Mouse (Mus musculus) E14TG2a.4 (cell line): Measurements from ENCODE around the gene Mettl26.
A peak's percentile ranks its signal among the peaks of the same experiment; 100 is the strongest.
"Not testable (repeated sequence)": the region's sequence is repeated elsewhere in the genome, so short reads cannot be mapped to it uniquely, and the experiment has no call there.

Experiments used
- H3K27me3 ChIP-seq: 2 replicates; pipeline ENCODE4 v1.6.1; 2014; ENCODE audit warnings: low read length, control low read depth; ENCODE audit not compliant: insufficient read depth
- H3K36me3 ChIP-seq: 2 replicates; pipeline ENCODE4 v1.6.1; 2014; ENCODE audit warnings: low read length, control low read depth; ENCODE audit not compliant: insufficient read depth
- H3K4me1 ChIP-seq: replicated peaks from 2 replicates; pipeline ENCODE4 v1.6.1; 2014; ENCODE audit warnings: low read depth, low read length, control low read depth
- H3K4me3 ChIP-seq: replicated peaks from 2 replicates; pipeline ENCODE4 v1.5.1; 2014; ENCODE audit warnings: mild to moderate bottlenecking, low read length
- H3K9me3 ChIP-seq: 2 replicates; pipeline ENCODE4 v1.6.1; 2014; ENCODE audit warnings: low read length, control low read depth
- CTCF ChIP-seq: conservative IDR thresholded peaks from 2 replicates; pipeline ENCODE4 v1.5.1; 2014; ENCODE audit warnings: low read length
- NANOG ChIP-seq: IDR thresholded peaks from 2 replicates; pipeline ENCODE4 v1.6.1; 2014; ENCODE audit warnings: borderline replicate concordance, low read length, mixed read lengths
- POU5F1 ChIP-seq: IDR thresholded peaks from 2 replicates; pipeline ENCODE4 v1.6.1; 2014; ENCODE audit warnings: low read length, borderline replicate concordance

Mettl26 gene

GRCm38 (mm10) chr17:25869954-25870353, 4.9 kb upstream of the Mettl26 start:
- TF ChIP-seq POU5F1: no peak
- no peak for TF ChIP-seq NANOG
- no peak for TF ChIP-seq CTCF
- H3K27me3 ChIP-seq: no peaks in the 10 kb centered on the region

GRCm38 (mm10) chr17:25871566-25871965, 3.3 kb upstream of the Mettl26 start:
- H3K4me1 ChIP-seq: peaks cover 53% of the 10 kb centered on the region
- not testable (repeated sequence) for H3K4me3 ChIP-seq, H3K9me3 ChIP-seq, H3K27me3 ChIP-seq, H3K36me3 ChIP-seq

More at GRCm38 (mm10) chr17:25869954-25870353, 4.9 kb upstream of the Mettl26 start:
- H3K4me1 ChIP-seq: peaks cover 60% of the 10 kb centered on the region
- no peak overlapping the region for H3K4me3 ChIP-seq
- no peaks in the 10 kb centered on the region for H3K9me3 ChIP-seq
- H3K36me3 ChIP-seq: no peaks in the 10 kb centered on the region; the same call in 1 of the 2 replicates

- TF ChIP-seq POU5F1: no peak
- TF ChIP-seq NANOG: no peak
- TF ChIP-seq CTCF: no peak
Observed at GRCm38 (mm10) chr17:25872676-25873075, 2.2 kb upstream of the Mettl26 start.

GRCm38 (mm10) chr17:25873405-25874147, 1.3 kb upstream of the Mettl26 start:
- Histone ChIP-seq H3K27me3 (no peaks in the 10 kb centered on the region; the same call in 1 of the 2 replicates), H3K36me3 (peaks cover 20% of the 10 kb centered on the region), H3K4me1 (peaks cover 57% of the 10 kb centered on the region), H3K4me3 (peak overlapping the region; percentile 90), H3K9me3 (no peaks in the 10 kb centered on the region)
- TF ChIP-seq CTCF (no peak), POU5F1 (no peak), NANOG (no peak)

More at GRCm38 (mm10) chr17:25872676-25873075, 2.2 kb upstream of the Mettl26 start:
- no peaks in the 10 kb centered on the region for H3K9me3 ChIP-seq
- peaks cover 11% of the 10 kb centered on the region for H3K36me3 ChIP-seq
- H3K4me3 ChIP-seq: no peak overlapping the region
- H3K4me1 ChIP-seq: peaks cover 52% of the 10 kb centered on the region
- H3K27me3 ChIP-seq: no peaks in the 10 kb centered on the region; the same call in 1 of the 2 replicates

- TF ChIP-seq NANOG (no peak), CTCF (no peak), POU5F1 (no peak)
Observed at GRCm38 (mm10) chr17:25874148-25874720, 640 bp upstream of the Mettl26 start.

GRCm38 (mm10) chr17:25875171-25876136, 580 bp downstream of the Mettl26 start:
- no peak for TF ChIP-seq NANOG
- no peak for TF ChIP-seq POU5F1
- no peak for TF ChIP-seq CTCF
- Histone ChIP-seq H3K4me1 (peaks cover 65% of the 10 kb centered on the region), H3K27me3 (no peaks in the 10 kb centered on the region; the same call in 1 of the 2 replicates), H3K4me3 (peak overlapping the region; percentile 90), H3K9me3 (no peaks in the 10 kb centered on the region), H3K36me3 (peaks cover 36% of the 10 kb centered on the region)

More at GRCm38 (mm10) chr17:25874148-25874720, 640 bp upstream of the Mettl26 start:
- H3K4me1 ChIP-seq: peaks cover 58% of the 10 kb centered on the region
- H3K4me3 ChIP-seq: peak overlapping the region; percentile 90
- H3K27me3 ChIP-seq: no peaks in the 10 kb centered on the region; the same call in 1 of the 2 replicates
- H3K9me3 ChIP-seq: no peaks in the 10 kb centered on the region
- H3K36me3 ChIP-seq: peaks cover 26% of the 10 kb centered on the region

- no peak for TF ChIP-seq CTCF
- no peak for TF ChIP-seq NANOG
- TF ChIP-seq POU5F1: no peak
- Histone ChIP-seq H3K27me3 (no peaks in the 10 kb centered on the region; the same call in 1 of the 2 replicates), H3K9me3 (no peaks in the 10 kb centered on the region), H3K4me1 (peaks cover 75% of the 10 kb centered on the region), H3K4me3 (peak overlapping the region; percentile 90), H3K36me3 (peaks cover 41% of the 10 kb centered on the region)
Observed at GRCm38 (mm10) chr17:25876347-25876915, 1.6 kb downstream of the Mettl26 start.

GRCm38 (mm10) chr17:25877025-25877424, 2.2 kb downstream of the Mettl26 start:
- TF ChIP-seq POU5F1: no peak
- TF ChIP-seq NANOG: no peak
- no peak for TF ChIP-seq CTCF
- Histone ChIP-seq H3K9me3 (no peaks in the 10 kb centered on the region), H3K36me3 (peaks cover 47% of the 10 kb centered on the region), H3K4me3 (no peak overlapping the region), H3K4me1 (peaks cover 77% of the 10 kb centered on the region), H3K27me3 (no peaks in the 10 kb centered on the region; the same call in 1 of the 2 replicates)
